Mouse (Mus musculus) frontal cortex, adult (tissue): ENCODE results near the gene Oscp1.
"Not testable (repeated sequence)": the region's sequence is repeated elsewhere in the genome, so short reads cannot be mapped to it uniquely, and the experiment has no call there.

ENCODE experiments used
- ATAC-seq: cut with Nextera tagmentation; 2 replicates; pipeline ENCODE4 v1.9.2; 2017; ENCODE audit warnings: mild to moderate bottlenecking, moderate library complexity, mixed read lengths; ENCODE audit not compliant: low TSS enrichment

The Oscp1 gene

GRCm38 (mm10) chr4:126083021-126083420 lies 24.7 kb downstream of the Oscp1 start:
- ATAC-seq = no peak

- ATAC-seq = no peak
Observed at GRCm38 (mm10) chr4:126084382-126084781, 26.0 kb downstream of the Oscp1 start.

GRCm38 (mm10) chr4:126085996-126086576 lies 27.7 kb downstream of the Oscp1 start:
- peak; percentile 97 for ATAC-seq

- no peak for ATAC-seq
Observed at GRCm38 (mm10) chr4:126090101-126090847, 31.9 kb downstream of the Oscp1 start.

GRCm38 (mm10) chr4:126090848-126091124 lies 32.4 kb downstream of the Oscp1 start:
- no peak for ATAC-seq

- ATAC-seq = no peak
Observed at GRCm38 (mm10) chr4:126091873-126092272, 33.5 kb downstream of the Oscp1 start.

- not testable (repeated sequence) for ATAC-seq
Observed at GRCm38 (mm10) chr4:126095622-126096430, 37.5 kb downstream of the Oscp1 start.

- ATAC-seq = peak; percentile 99
Observed at GRCm38 (mm10) chr4:126096464-126097111, 38.2 kb downstream of the Oscp1 start, which contains the start of gene Lsm10. Lsm10 (plus strand) TSS chr4:126096623.

- no peak for ATAC-seq
Observed at GRCm38 (mm10) chr4:126097711-126098253, 39.4 kb downstream of the Oscp1 start.

- no peak for ATAC-seq
Observed at GRCm38 (mm10) chr4:126099365-126099764, 41.0 kb downstream of the Oscp1 start.

GRCm38 (mm10) chr4:126100764-126101163 lies 42.4 kb downstream of the Oscp1 start:
- ATAC-seq = no peak

- ATAC-seq = peak; percentile 10
Observed at GRCm38 (mm10) chr4:126102061-126102841, 43.9 kb downstream of the Oscp1 start.

- ATAC-seq = peak; percentile 66
Observed at GRCm38 (mm10) chr4:126103057-126103581, 44.8 kb downstream of the Oscp1 start.

GRCm38 (mm10) chr4:126103590-126104068 lies 45.3 kb downstream of the Oscp1 start, which contains the start of gene Stk40:
Stk40 (plus strand) TSS chr4:126103957.
- ATAC-seq = peak; percentile 85

- no peak for ATAC-seq
Observed at GRCm38 (mm10) chr4:126104261-126105075, 46.1 kb downstream of the Oscp1 start.

- ATAC-seq = no peak
Observed at GRCm38 (mm10) chr4:126105131-126105783, 46.9 kb downstream of the Oscp1 start.

- ATAC-seq = no peak
Observed at GRCm38 (mm10) chr4:126108061-126108740, 49.8 kb downstream of the Oscp1 start.

GRCm38 (mm10) chr4:126109613-126110373 lies 51.4 kb downstream of the Oscp1 start:
- 0 out of 2 replicates have a peak, but pooled peaks have one; percentile 7 for ATAC-seq
